Mouse (Mus musculus) adipose tissue, adult 10 weeks (tissue): Measurements from ENCODE around the gene Pnmt. TPM values are rescaled to one million over a fixed set of nuclear protein-coding genes. Genes with fewer than 3 reads are reported as not detected.

ENCODE experiments used
- polyA plus RNA-seq: library from polyadenylated mRNA; stranded (reverse); fragments of 350-450 nt; fragmentation: Illumina TruSeq; extraction: RNeasy Lipid Tissue Mini Kit (QIAGEN cat#74804); gene quantifications from one replicate; pipeline ENCODE4 v1.2.3, GENCODE M21; 2014; ENCODE audit warnings: low read depth, low replicate concordance

Pnmt gene
- polyA plus RNA-seq, result 10.5 TPM

DNA sequence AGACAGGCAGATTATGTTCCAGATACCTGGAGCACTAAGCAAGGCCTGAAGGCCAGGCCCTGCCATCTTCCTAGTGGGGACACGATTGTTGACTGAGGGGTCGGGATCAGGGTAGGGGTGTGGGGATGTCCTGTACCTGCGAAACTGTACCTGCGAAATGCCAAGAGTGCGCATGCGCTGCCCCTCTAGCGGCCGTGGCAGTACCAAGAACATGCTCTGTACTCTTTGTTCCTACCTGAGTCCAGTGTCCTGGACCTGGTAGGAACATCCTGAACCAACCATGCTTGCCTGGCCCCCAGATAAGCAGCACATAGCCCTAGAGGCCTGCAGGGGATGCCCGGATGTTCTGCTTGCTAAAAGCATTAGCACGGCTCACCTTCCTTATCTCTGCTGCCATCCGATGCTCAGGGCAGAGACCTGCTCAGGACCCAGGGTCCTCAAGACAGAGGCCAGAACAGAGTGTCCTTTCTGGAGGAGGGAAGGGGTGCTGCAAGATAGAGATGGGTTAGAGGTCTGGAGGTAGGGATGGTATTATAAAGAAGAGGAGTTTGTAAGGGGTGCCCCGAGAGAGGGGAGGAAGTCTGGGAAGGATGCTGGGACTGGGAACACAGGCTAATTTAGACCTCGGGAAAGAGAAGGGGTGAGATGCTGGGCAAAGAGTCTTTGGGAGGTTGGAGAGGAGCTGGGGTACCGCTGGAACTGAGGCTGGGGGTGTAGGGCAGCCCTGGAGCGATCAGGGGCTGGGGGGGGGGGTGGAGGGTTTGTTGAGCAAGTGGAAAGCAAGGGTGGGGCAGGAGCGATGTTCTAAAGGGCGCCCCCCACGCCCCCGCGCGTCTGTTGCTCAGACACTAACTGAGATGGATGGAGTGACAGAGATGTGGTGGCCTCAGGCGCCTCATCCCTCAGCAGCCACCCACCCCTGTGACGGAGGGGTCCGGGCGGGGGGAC is at the start of gene Pnmt:
TSS of gene Pnmt (plus strand) at position 813 of the 948 bp plus-strand sequence.

GRCm38 (mm10) chr11:98348083-98348961 is 37.9 kb upstream of the Pnmt start, which contains the start of gene Ppp1r1b:
TSS of gene Ppp1r1b (plus strand) at chr11:98348404.

GRCm38 (mm10) chr11:98358161-98359083 is 27.8 kb upstream of the Pnmt start, which contains the start of gene Stard3:
TSS of gene Stard3 (plus strand) at chr11:98358368.

DNA sequence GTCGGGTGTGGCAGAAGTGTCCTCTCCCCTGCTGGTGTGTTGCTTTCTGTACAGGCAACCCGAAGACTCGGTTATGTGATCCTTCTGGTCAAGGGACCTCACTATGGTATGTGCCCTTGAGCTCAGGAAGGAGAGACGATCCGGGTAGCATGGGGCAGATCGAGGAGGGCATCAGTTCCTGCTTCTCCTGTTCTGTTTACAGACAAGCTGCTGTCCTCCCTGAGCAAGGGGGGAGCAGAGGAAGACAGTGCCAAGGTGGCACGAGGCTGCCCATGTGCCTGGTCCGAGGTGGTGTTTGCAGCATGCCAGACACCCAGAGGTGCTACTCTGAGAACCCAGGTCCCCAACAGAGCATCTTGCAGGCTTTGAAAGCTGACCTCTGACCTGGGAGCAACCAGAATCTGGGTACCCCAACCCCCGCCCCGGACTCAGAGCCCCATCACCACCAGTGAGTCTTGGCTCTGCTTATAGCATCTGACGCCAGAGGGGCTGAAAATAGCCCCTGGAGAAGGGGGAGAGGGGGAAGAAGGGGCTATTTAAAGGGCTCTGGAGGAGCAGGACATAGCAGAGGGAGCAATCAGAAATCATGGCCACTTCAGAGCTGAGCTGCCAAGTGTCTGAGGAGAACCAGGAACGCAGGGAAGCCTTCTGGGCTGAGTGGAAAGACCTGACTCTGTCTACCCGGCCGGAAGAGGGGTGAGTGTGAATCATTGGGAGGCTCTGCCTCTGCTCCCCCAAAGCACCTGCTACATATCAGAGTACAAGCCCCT is 2.8 kb upstream of the Pnmt start, which contains the start of gene Tcap:
TSS of gene Tcap (plus strand) at position 551 of the 770 bp plus-strand sequence.

GRCm38 (mm10) chr11:98400161-98400726 is 14.0 kb downstream of the Pnmt start, which contains the start of gene Pgap3:
TSS of gene Pgap3 (minus strand) at chr11:98400490.

DNA sequence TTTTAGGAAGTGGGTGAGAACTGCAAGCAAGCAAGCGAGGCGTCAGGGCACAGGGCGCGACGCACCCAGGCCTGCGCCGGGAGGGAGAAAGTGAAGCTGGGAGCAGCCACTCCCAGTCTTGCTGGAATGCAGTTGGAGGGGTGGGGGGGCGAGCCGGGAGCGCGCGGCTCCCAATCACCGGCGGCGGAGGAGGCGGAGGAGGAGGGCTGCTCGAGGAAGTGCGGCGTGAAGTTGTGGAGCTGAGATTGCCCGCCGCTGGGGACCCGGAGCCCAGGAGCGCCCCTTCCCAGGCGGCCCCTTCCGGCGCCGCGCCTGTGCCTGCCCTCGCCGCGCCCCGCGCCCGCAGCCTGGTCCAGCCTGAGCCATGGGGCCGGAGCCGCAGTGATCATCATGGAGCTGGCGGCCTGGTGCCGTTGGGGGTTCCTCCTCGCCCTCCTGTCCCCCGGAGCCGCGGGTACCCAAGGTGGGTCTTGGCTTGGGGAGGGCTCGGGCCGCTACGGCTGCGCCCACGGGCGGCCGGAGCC is 26.1 kb downstream of the Pnmt start, which contains the start of gene Erbb2:
TSS of gene Erbb2 (plus strand) at position 198 of the 524 bp plus-strand sequence.

Other genes starting within 250 kb of the Pnmt start
- 23.9 TPM for gene Fbxl20, start 236.0 kb upstream of the Pnmt start, polyA plus RNA-seq
- 14.9 TPM for gene Med1, start 193.2 kb upstream of the Pnmt start, polyA plus RNA-seq
- gene Cdk12, start 183.4 kb upstream of the Pnmt start, polyA plus RNA-seq, result 16.7 TPM
- gene Neurod2, start 56.8 kb upstream of the Pnmt start, polyA plus RNA-seq, result not detected
- 20.1 TPM for gene Ppp1r1b, start 38.0 kb upstream of the Pnmt start, polyA plus RNA-seq
- 35.1 TPM for gene Stard3, start 28.1 kb upstream of the Pnmt start, polyA plus RNA-seq
- gene Tcap, start 2.6 kb upstream of the Pnmt start, polyA plus RNA-seq, result 0.69 TPM
- 12.5 TPM for gene Pgap3, start 14.0 kb downstream of the Pnmt start, polyA plus RNA-seq
- 22.0 TPM for gene Erbb2, start 26.0 kb downstream of the Pnmt start, polyA plus RNA-seq
- 279 TPM for gene Mien1, start 52.5 kb downstream of the Pnmt start, polyA plus RNA-seq
- gene Grb7, start 59.9 kb downstream of the Pnmt start, polyA plus RNA-seq, result 34.5 TPM
- 1.2 TPM for gene Ikzf3, start 159.6 kb downstream of the Pnmt start, polyA plus RNA-seq
- gene Zpbp2, start 164.6 kb downstream of the Pnmt start, polyA plus RNA-seq, result 6.9 TPM
- gene Ormdl3, start 200.9 kb downstream of the Pnmt start, polyA plus RNA-seq, result 125 TPM
- gene Lrrc3c, start 211.8 kb downstream of the Pnmt start, polyA plus RNA-seq, result not detected
- gene Gm12355, start 239.2 kb downstream of the Pnmt start, polyA plus RNA-seq, result not detected
- gene Gsdma3, start 239.9 kb downstream of the Pnmt start, polyA plus RNA-seq, result not detected